Mouse (Mus musculus) limb, embryonic 14.5 days (tissue): ENCODE data around the gene Cryzl1. TPM values are rescaled to one million over a fixed set of nuclear protein-coding genes. Genes with fewer than 3 reads are reported as not detected.

Source experiments
- ATAC-seq: fragments of 200-750 bp; cut with Nextera tagmentation; 2 replicates; pipeline ENCODE4 v1.8.0; 2017; ENCODE audit warnings: low read depth, moderate number of reproducible peaks, moderate TSS enrichment; ENCODE audit not compliant: low FRiP score
- DNase-seq: peaks from one replicate; pipeline ENCODE4 v3.0.0-alpha.2; 2015; ENCODE audit warnings: low spot score
- H3K27ac ChIP-seq: fragments of 300-500 bp; sonication (generic); replicated peaks from 2 replicates; pipeline ENCODE4 v1.5.1; 2014; ENCODE audit warnings: low read depth, mild to moderate bottlenecking, low read length, moderate library complexity, mixed read lengths
- H3K27me3 ChIP-seq: fragments of 300-500 bp; sonication (generic); 2 replicates; pipeline ENCODE4 v1.6.1; 2014; ENCODE audit warnings: low read length, mixed read lengths; ENCODE audit not compliant: control insufficient read depth, insufficient read depth
- H3K36me3 ChIP-seq: fragments of 300-500 bp; sonication (generic); 2 replicates; pipeline ENCODE4 v1.6.1; 2014; ENCODE audit warnings: mild to moderate bottlenecking, low read length, moderate library complexity, mixed read lengths; ENCODE audit not compliant: control insufficient read depth, insufficient read depth
- H3K4me1 ChIP-seq: fragments of 300-500 bp; sonication (generic); 2 replicates; pipeline ENCODE4 v1.6.1; 2014; ENCODE audit warnings: antibody characterized with exemption, low read length, mixed read lengths; ENCODE audit not compliant: control insufficient read depth, insufficient read depth
- H3K4me2 ChIP-seq: fragments of 300-500 bp; sonication (generic); replicated peaks from 2 replicates; pipeline ENCODE4 v1.6.1; 2014; ENCODE audit warnings: low read depth, mild to moderate bottlenecking, low read length, moderate library complexity; ENCODE audit not compliant: severe bottlenecking
- H3K4me3 ChIP-seq: fragments of 300-500 bp; sonication (generic); replicated peaks from 2 replicates; pipeline ENCODE4 v1.5.1; 2014; ENCODE audit warnings: low read length
- H3K9ac ChIP-seq: fragments of 300-500 bp; sonication (generic); 2 replicates; pipeline ENCODE4 v1.6.1; 2014; ENCODE audit warnings: mild to moderate bottlenecking, low read depth, low read length, moderate library complexity; ENCODE audit not compliant: severe bottlenecking
- H3K9me3 ChIP-seq: fragments of 300-500 bp; sonication (generic); 2 replicates; pipeline ENCODE4 v1.6.1; 2016; ENCODE audit warnings: low read length; ENCODE audit not compliant: control insufficient read depth
- POLR2A ChIP-seq: fragments of 200-500 bp; IDR thresholded peaks from 2 replicates; pipeline ENCODE4 v1.8.0; 2012; ENCODE audit warnings: inconsistent platforms, mild to moderate bottlenecking, moderate library complexity, borderline replicate concordance; ENCODE audit not compliant: insufficient read depth, insufficient read length; ENCODE audit errors: extremely low read depth
- WGBS: fragments of 180-500 bp; shearing (Covaris S2); extraction: QIAGEN DNeasy Blood & Tissue Kit; methylation state at CpG from one replicate; pipeline ENCODE4 v1.1.7; 2014; 5-methylcytosine and 5-hydroxymethylcytosine counted together
- polyA plus RNA-seq, 2 experiments: library from polyadenylated mRNA; depleted of rRNA in 1 of 2; stranded (reverse) in 1 of 2; unstranded in 1 of 2; fragments of >200 nt; fragmentation: Nextera tagmentation in 1 of 2; extraction: Ambion mirVana in 1 of 2; gene quantifications; 2 replicates each; pipeline versions ENCODE4 v1.2.1 to v1.2.3; 2012 to 2014

Cryzl1 gene
- polyA plus RNA-seq, 2 experiments, result 54.3 to 69.1 TPM

- Histone ChIP-seq H3K4me2 (no peak overlapping the region), H3K27me3 (no peaks in the 10 kb centered on the region), H3K4me1 (no peaks in the 10 kb centered on the region), H3K9me3 (no peaks in the 10 kb centered on the region), H3K27ac (no peak overlapping the region), H3K36me3 (peaks cover 81% of the 10 kb centered on the region), H3K4me3 (no peak overlapping the region), H3K9ac (no peak overlapping the region)
- WGBS, result 89% methylated on average over 5 of the region's 5 CpGs
- no peak for DNase-seq
- TF ChIP-seq POLR2A, result no peak
- ATAC-seq, result no peak
Measured at GRCm38 (mm10) chr16:91678147-91678911, 50.4 kb downstream of the Cryzl1 start.

GRCm38 (mm10) chr16:91674500-91674899 lies 54.3 kb downstream of the Cryzl1 start:
- Histone ChIP-seq H3K4me3 (no peak overlapping the region), H3K27ac (no peak overlapping the region), H3K9me3 (no peaks in the 10 kb centered on the region), H3K4me2 (no peak overlapping the region), H3K4me1 (no peaks in the 10 kb centered on the region), H3K27me3 (no peaks in the 10 kb centered on the region), H3K9ac (no peak overlapping the region), H3K36me3 (peaks cover 91% of the 10 kb centered on the region)
- 82% methylated on average over 4 of the region's 4 CpGs for WGBS
- DNase-seq, result no peak
- no peak for ATAC-seq
- no peak for TF ChIP-seq POLR2A

- Histone ChIP-seq H3K4me3 (no peak overlapping the region), H3K4me2 (no peak overlapping the region), H3K27ac (no peak overlapping the region), H3K9me3 (no peaks in the 10 kb centered on the region), H3K27me3 (no peaks in the 10 kb centered on the region), H3K9ac (no peak overlapping the region), H3K4me1 (no peaks in the 10 kb centered on the region), H3K36me3 (peaks cover 95% of the 10 kb centered on the region)
- WGBS, result 95% methylated on average over 3 of the region's 3 CpGs
- ATAC-seq, result no peak
- TF ChIP-seq POLR2A, result no peak
- no peak for DNase-seq
Measured at GRCm38 (mm10) chr16:91663795-91664194, 65.0 kb downstream of the Cryzl1 start.

GRCm38 (mm10) chr16:91662336-91662735 lies 66.4 kb downstream of the Cryzl1 start:
- TF ChIP-seq POLR2A, result no peak
- WGBS, result 94% methylated on average over 16 of the region's 16 CpGs
- Histone ChIP-seq H3K27ac (0 out of 2 replicates have a peak overlapping the region, but pooled peaks have one; percentile 13), H3K9ac (no peak overlapping the region), H3K27me3 (no peaks in the 10 kb centered on the region), H3K4me3 (no peak overlapping the region), H3K4me2 (no peak overlapping the region), H3K4me1 (no peaks in the 10 kb centered on the region), H3K36me3 (peaks cover 98% of the 10 kb centered on the region), H3K9me3 (no peaks in the 10 kb centered on the region)
- ATAC-seq (no peak), DNase-seq (no peak)

GRCm38 (mm10) chr16:91661397-91661796 lies 67.4 kb downstream of the Cryzl1 start:
- WGBS, result 91% methylated on average over 1 of the region's 1 CpGs
- ATAC-seq (no peak), DNase-seq (no peak)
- Histone ChIP-seq H3K36me3 (peaks cover 98% of the 10 kb centered on the region), H3K4me3 (no peak overlapping the region), H3K4me2 (no peak overlapping the region), H3K9me3 (no peaks in the 10 kb centered on the region), H3K27ac (no peak overlapping the region), H3K9ac (no peak overlapping the region), H3K27me3 (no peaks in the 10 kb centered on the region), H3K4me1 (no peaks in the 10 kb centered on the region)
- no peak for TF ChIP-seq POLR2A

- Histone ChIP-seq H3K4me1 (no peaks in the 10 kb centered on the region), H3K36me3 (peaks cover 98% of the 10 kb centered on the region), H3K9me3 (no peaks in the 10 kb centered on the region), H3K27ac (no peak overlapping the region), H3K27me3 (no peaks in the 10 kb centered on the region), H3K4me2 (no peak overlapping the region), H3K4me3 (no peak overlapping the region), H3K9ac (no peak overlapping the region)
- DNase-seq, result no peak
- no peak for TF ChIP-seq POLR2A
- ATAC-seq, result no peak
- WGBS, result 97% methylated on average over 20 of the region's 20 CpGs
Measured at GRCm38 (mm10) chr16:91659798-91660197, 69.0 kb downstream of the Cryzl1 start.
